Mouse (Mus musculus) MEL (cell line): Measurements from ENCODE around the gene Ifih1. TPM values are rescaled to one million over a fixed set of nuclear protein-coding genes. Genes with fewer than 3 reads are reported as not detected.
A peak's percentile ranks its signal among the peaks of the same experiment; 100 is the strongest.

Experiments
- DNase-seq: peaks from one replicate; pipeline ENCODE4 v3.0.0; 2011; ENCODE audit warnings: low read depth, low spot score
- H3K27ac ChIP-seq: 2 replicates; pipeline ENCODE4 v1.5.1; 2012; ENCODE audit warnings: low read depth, mild to moderate bottlenecking, control low read depth, low read length, moderate library complexity; ENCODE audit not compliant: control insufficient read depth
- H3K27me3 ChIP-seq, 2 experiments: fragments of 150-350 bp in 1 of 2; sonication (generic) in 1 of 2; 2 replicates each; pipeline ENCODE4 v1.6.1; 2012; ENCODE audit warnings: low read length in 2 of 2, mild to moderate bottlenecking in 2 of 2, improper control_type of control experiment in 1 of 2, moderate library complexity in 1 of 2; ENCODE audit not compliant: insufficient read depth in 2 of 2, control insufficient read depth in 1 of 2
- H3K36me3 ChIP-seq, 2 experiments: 2 replicates each; pipeline ENCODE4 v1.6.1; 2012 to 2014; ENCODE audit warnings: low read length in 2 of 2, improper control_type of control experiment in 1 of 2, inconsistent platforms in 1 of 2, mild to moderate bottlenecking in 1 of 2; ENCODE audit not compliant: insufficient read depth in 2 of 2, control insufficient read depth in 1 of 2
- H3K4me1 ChIP-seq, 2 experiments: fragments of 150-350 bp in 1 of 2; sonication (generic) in 1 of 2; 2 replicates each; pipeline ENCODE4 v1.6.1; 2012; ENCODE audit warnings: low read length in 2 of 2, improper control_type of control experiment in 1 of 2, mild to moderate bottlenecking in 1 of 2; ENCODE audit not compliant: insufficient read depth in 2 of 2, control insufficient read depth in 1 of 2
- H3K4me3 ChIP-seq, 2 experiments: fragments of 150-350 bp in 1 of 2; sonication (generic) in 1 of 2; 2 replicates each; pipeline ENCODE4 v1.5.1; 2012; ENCODE audit warnings: low read depth in 2 of 2, low read length in 2 of 2, mild to moderate bottlenecking in 2 of 2, moderate library complexity in 2 of 2, control low read depth in 1 of 2, improper control_type of control experiment in 1 of 2; ENCODE audit not compliant: control insufficient read depth in 1 of 2, insufficient read depth in 1 of 2
- H3K79me2 ChIP-seq: 2 replicates; pipeline ENCODE4 v1.6.1; 2012; ENCODE audit warnings: mild to moderate bottlenecking, low read length, moderate library complexity; ENCODE audit not compliant: control insufficient read depth, poor library complexity, insufficient read depth
- H3K9ac ChIP-seq: 2 replicates; pipeline ENCODE4 v1.6.1; 2012; ENCODE audit warnings: low read depth, mild to moderate bottlenecking, control low read depth, low read length, moderate library complexity; ENCODE audit not compliant: control insufficient read depth, poor library complexity, severe bottlenecking
- H3K9me3 ChIP-seq: fragments of 150-350 bp; sonication (generic); replicated peaks from 2 replicates; pipeline ENCODE4 v1.6.1; 2012; ENCODE audit warnings: mild to moderate bottlenecking, low read length, improper control_type of control experiment, moderate library complexity; ENCODE audit not compliant: insufficient read depth
- CHD1 ChIP-seq: IDR thresholded peaks from 2 replicates; pipeline ENCODE4 v1.6.1; 2012; ENCODE audit warnings: low read depth, mild to moderate bottlenecking, inconsistent platforms, low read length, improper control_type of control experiment
- CTCF ChIP-seq, 3 experiments: IDR thresholded peaks in 2 of 3; conservative IDR thresholded peaks in 1 of 3; 2 replicates each; pipeline ENCODE4 v1.5.1; 2011 to 2012; ENCODE audit warnings: low read length in 3 of 3, low read depth in 2 of 3, mild to moderate bottlenecking in 2 of 3, improper control_type of control experiment in 1 of 3, inconsistent platforms in 1 of 3, mixed read lengths in 1 of 3, moderate library complexity in 1 of 3; ENCODE audit not compliant: control insufficient read depth in 1 of 3, insufficient read depth in 1 of 3, poor library complexity in 1 of 3, severe bottlenecking in 1 of 3
- E2F4 ChIP-seq: IDR thresholded peaks from 2 replicates; pipeline ENCODE4 v1.6.1; 2011; ENCODE audit warnings: low read depth, low read length, improper control_type of control experiment, borderline replicate concordance
- ETS1 ChIP-seq: IDR thresholded peaks from 2 replicates; pipeline ENCODE4 v1.6.1; 2012; ENCODE audit warnings: low read depth, mild to moderate bottlenecking, inconsistent platforms, low read length, improper control_type of control experiment, moderate library complexity
- GABPA ChIP-seq: IDR thresholded peaks from 2 replicates; pipeline ENCODE4 v1.6.1; 2012; ENCODE audit warnings: low read depth, mild to moderate bottlenecking, inconsistent platforms, low read length, improper control_type of control experiment, moderate library complexity
- GATA1 ChIP-seq: IDR thresholded peaks from 2 replicates; pipeline ENCODE4 v1.6.1; 2011; ENCODE audit warnings: low read depth, low read length, improper control_type of control experiment
- KAT2A ChIP-seq: conservative IDR thresholded peaks from 2 replicates; pipeline ENCODE4 v1.6.1; 2012; ENCODE audit warnings: low read depth, low read length, improper control_type of control experiment, inconsistent platforms
- MAFK ChIP-seq: IDR thresholded peaks from 2 replicates; pipeline ENCODE4 v1.6.1; 2011; ENCODE audit warnings: low read depth, mild to moderate bottlenecking, low read length, improper control_type of control experiment, borderline replicate concordance
- MAZ ChIP-seq: IDR thresholded peaks from 2 replicates; pipeline ENCODE4 v1.6.1; 2012; ENCODE audit warnings: low read depth, mild to moderate bottlenecking, inconsistent platforms, low read length, improper control_type of control experiment
- MYC ChIP-seq: IDR thresholded peaks from 2 replicates; pipeline ENCODE4 v1.6.1; 2011; ENCODE audit warnings: low read depth, mild to moderate bottlenecking, low read length, improper control_type of control experiment, moderate library complexity
- NELFE ChIP-seq: IDR thresholded peaks from 2 replicates; pipeline ENCODE4 v1.6.1; 2011; ENCODE audit warnings: low read depth, low read length, improper control_type of control experiment
- POLR2AphosphoS2 ChIP-seq: IDR thresholded peaks from 2 replicates; pipeline ENCODE4 v1.6.1; 2011; ENCODE audit warnings: low read length, improper control_type of control experiment
- POLR2AphosphoS5 ChIP-seq: IDR thresholded peaks from 2 replicates; pipeline ENCODE4 v1.6.1; 2012; ENCODE audit warnings: low read depth, borderline replicate concordance, mild to moderate bottlenecking, inconsistent platforms, low read length, moderate library complexity, mixed read lengths
- TAL1 ChIP-seq: IDR thresholded peaks from 2 replicates; pipeline ENCODE4 v1.6.1; 2012; ENCODE audit warnings: mild to moderate bottlenecking, inconsistent platforms, low read length, moderate library complexity, mixed read lengths
- TCF12 ChIP-seq: IDR thresholded peaks from 2 replicates; pipeline ENCODE4 v1.6.1; 2014; ENCODE audit warnings: low read depth, mild to moderate bottlenecking, inconsistent platforms, low read length, improper control_type of control experiment, moderate library complexity
- UBTF ChIP-seq: IDR thresholded peaks from 2 replicates; pipeline ENCODE4 v1.6.1; 2012; ENCODE audit warnings: low read depth, mild to moderate bottlenecking, inconsistent platforms, low read length, improper control_type of control experiment, moderate library complexity, borderline replicate concordance; ENCODE audit not compliant: insufficient read depth
- USF2 ChIP-seq, 2 experiments: IDR thresholded peaks; 2 replicates each; pipeline ENCODE4 v1.6.1; 2011 to 2012; ENCODE audit warnings: improper control_type of control experiment in 2 of 2, low read length in 2 of 2, borderline replicate concordance in 1 of 2, inconsistent platforms in 1 of 2, low read depth in 1 of 2, mild to moderate bottlenecking in 1 of 2; ENCODE audit not compliant: insufficient read depth in 1 of 2
- ZKSCAN1 ChIP-seq: IDR thresholded peaks from 2 replicates; pipeline ENCODE4 v1.6.1; 2012; ENCODE audit warnings: low read depth, mild to moderate bottlenecking, inconsistent platforms, low read length, improper control_type of control experiment, moderate library complexity
- ZMIZ1 ChIP-seq: IDR thresholded peaks from 2 replicates; pipeline ENCODE4 v1.6.1; 2012; ENCODE audit warnings: low read depth, mild to moderate bottlenecking, inconsistent platforms, low read length, improper control_type of control experiment, moderate library complexity
- ZNF384 ChIP-seq: IDR thresholded peaks from 2 replicates; pipeline ENCODE4 v1.6.1; 2012; ENCODE audit warnings: low read depth, mild to moderate bottlenecking, inconsistent platforms, low read length, improper control_type of control experiment
- polyA plus RNA-seq, 2 experiments: library from polyadenylated mRNA; stranded (reverse) in 1 of 2; unstranded in 1 of 2; fragments of >175 nt in 1 of 2; fragments of >200 nt in 1 of 2; gene quantifications; 2 replicates each; pipeline versions ENCODE4 v1.2.1 to v1.2.4; 2012; ENCODE audit warnings: low replicate concordance in 2 of 2, low read depth in 1 of 2; ENCODE audit not compliant: insufficient read length in 2 of 2, insufficient read depth in 1 of 2, missing spikeins in 1 of 2
- total RNA-seq: library from RNA; depleted of rRNA; stranded (reverse); fragments of 300-350 nt; gene quantifications from 2 replicates; pipeline ENCODE4 v1.2.3, GENCODE M21; 2012; rRNA removed

The Ifih1 gene
- total RNA-seq, result 11.4 and 12.8 TPM in 2 replicates
- 10 to 100 TPM; 41.5 to 71.9 TPM for polyA plus RNA-seq

DNA sequence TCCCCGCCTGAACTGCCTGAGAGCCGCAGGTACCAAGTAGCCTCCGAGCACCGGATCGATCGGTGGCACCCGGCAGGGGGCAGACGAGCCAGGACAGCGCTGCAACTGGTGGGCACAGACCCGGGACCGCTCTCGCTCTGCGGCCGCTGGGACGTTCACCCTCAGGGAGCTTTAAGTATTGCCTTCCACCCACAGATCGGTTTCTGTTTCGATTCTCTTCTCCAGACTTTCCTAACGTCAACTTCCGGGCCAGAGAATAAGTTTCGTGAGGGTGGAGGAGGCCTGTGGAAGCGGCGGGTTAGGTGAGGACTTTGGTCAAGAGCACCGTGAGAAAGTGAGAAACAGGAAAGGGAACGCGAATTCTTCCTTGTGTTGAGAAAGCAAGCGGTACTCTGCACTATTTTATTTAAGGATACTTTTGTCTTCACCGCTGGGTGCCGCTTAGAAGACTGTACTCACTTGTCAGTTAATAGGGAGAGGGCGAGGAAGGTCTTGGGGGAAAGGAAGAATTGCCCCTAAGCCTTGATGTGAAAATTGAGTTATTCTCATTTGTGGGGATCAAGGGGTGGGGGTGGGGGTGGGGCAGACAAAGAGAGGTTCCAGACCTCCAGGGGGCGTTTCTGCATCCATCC, at the start of gene Ifih1:
Ifih1 (minus strand) TSS at position 242 of the 632 bp plus-strand sequence.
- Histone ChIP-seq H3K79me2 (peaks cover 22% of the 10 kb centered on the region), H3K9ac (peak within 1 kb of the TSS; percentile 84), H3K27me3 (no peaks in the 10 kb centered on the region), H3K9me3 (no peaks in the 10 kb centered on the region), H3K36me3 (peaks cover 0 to 8% of the 10 kb centered on the region in 2 experiments; a peak in 2 of 4 replicates), H3K4me1 (peaks cover 0 to 3% of the 10 kb centered on the region in 2 experiments; a peak in 2 of 4 replicates), H3K27ac (peak within 1 kb of the TSS; percentile 65), H3K4me3 (peak within 1 kb of the TSS; percentile 77 to 79)
- no peak for TF ChIP-seq ZNF384
- TF ChIP-seq CHD1, result no peak
- no peak for TF ChIP-seq NELFE
- no peak for TF ChIP-seq E2F4
- no peak for TF ChIP-seq GATA1
- no peak for TF ChIP-seq MAFK
- TF ChIP-seq TAL1, result no peak
- no peak for TF ChIP-seq GABPA
- peak; percentile 39; the same call in 1 of the 2 replicates for TF ChIP-seq MAZ
- no peak for TF ChIP-seq TCF12
- no peak for TF ChIP-seq POLR2AphosphoS5
- TF ChIP-seq MYC, result no peak
- TF ChIP-seq KAT2A, result no peak
- no peak for TF ChIP-seq USF2 (IDR thresholded peaks at IDR 0.05; ENCODE audit: borderline replicate concordance in 1 of 2, insufficient read depth in 1 of 2, low read depth in 1 of 2, low read length in 2 of 2)
- no peak for TF ChIP-seq ZMIZ1
- peak; percentile 39; the same call in 1 of the 2 replicates for TF ChIP-seq ETS1
- peak in 2 of 3 experiments; percentile 24 to 32; a peak in 4 of 6 replicates for TF ChIP-seq CTCF (IDR thresholded peaks at IDR 0.05 in 2 of 3, conservative IDR thresholded peaks at IDR 0.05 in 1 of 3; ENCODE audit: control insufficient read depth in 1 of 3, insufficient read depth in 1 of 3, low read depth in 2 of 3, low read length in 3 of 3, poor library complexity in 1 of 3, severe bottlenecking in 1 of 3)
- no peak for TF ChIP-seq ZKSCAN1
- no peak for TF ChIP-seq UBTF
- no peak for TF ChIP-seq POLR2AphosphoS2
- peak; percentile 84 for DNase-seq
